Mouse (Mus musculus): ENCODE results near the gene Eif2b4. TPM values are rescaled to one million over a fixed set of nuclear protein-coding genes. Genes with fewer than 3 reads are reported as not detected.

The Eif2b4 gene
- polyA plus RNA-seq, 1 experiment = 60.2 TPM

- Histone ChIP-seq H3K79me2 (ENCODE audit: control insufficient read depth, insufficient read depth) (peaks cover 25% of the 10 kb centered on the region), H3K36me3 (ENCODE audit: control insufficient read depth, insufficient read depth) (peaks cover 32% of the 10 kb centered on the region), H3K27me3 (ENCODE audit: control insufficient read depth, insufficient read depth, insufficient read length) (no peaks in the 10 kb centered on the region), H3ac (ENCODE audit: control insufficient read depth, insufficient read length) (no peak overlapping the region), H3K4me3 (no peak overlapping the region), H3K4me2 (ENCODE audit: low read depth) (no peak overlapping the region)
- no peak for TF ChIP-seq CEBPB (IDR thresholded peaks at IDR 0.05; ENCODE audit: insufficient read depth, poor library complexity, severe bottlenecking)
- TF ChIP-seq MYOD1 (IDR thresholded peaks at IDR 0.05; ENCODE audit: control insufficient read depth in 1 of 3, insufficient read length in 2 of 3, low read depth in 2 of 3) = no peak
- TF ChIP-seq REST (IDR thresholded peaks at IDR 0.05; ENCODE audit: insufficient read depth, insufficient read length) = no peak
- TF ChIP-seq MAX (IDR thresholded peaks at IDR 0.05; ENCODE audit: low read depth) = no peak
- no peak for TF ChIP-seq USF1 (IDR thresholded peaks at IDR 0.05; ENCODE audit: low read depth)
- TF ChIP-seq TCF12 (IDR thresholded peaks at IDR 0.05; ENCODE audit: insufficient read depth, poor library complexity, severe bottlenecking) = no peak
- TF ChIP-seq SRF (IDR thresholded peaks at IDR 0.05; ENCODE audit: control insufficient read depth, insufficient read length, low read depth) = no peak
- TF ChIP-seq TCF3 (IDR thresholded peaks at IDR 0.05; ENCODE audit: insufficient read length, low read depth) = no peak
Measured at GRCm38 (mm10) chr5:31204421-31204820, 11.2 kb upstream of the Eif2b4 start.

- H3K79me2 ChIP-seq (ENCODE audit: control insufficient read depth, insufficient read depth) = peaks cover 20% of the 10 kb centered on the region
- no peak overlapping the region for H3K4me2 ChIP-seq (ENCODE audit: low read depth)
- H3K36me3 ChIP-seq (ENCODE audit: control insufficient read depth, insufficient read depth) = peaks cover 37% of the 10 kb centered on the region
- H3ac ChIP-seq (ENCODE audit: control insufficient read depth, insufficient read length) = no peak overlapping the region
- H3K27me3 ChIP-seq (ENCODE audit: control insufficient read depth, insufficient read depth, insufficient read length) = no peaks in the 10 kb centered on the region
- no peak overlapping the region for H3K4me3 ChIP-seq
- TF ChIP-seq TCF12 (IDR thresholded peaks at IDR 0.05; ENCODE audit: insufficient read depth, poor library complexity, severe bottlenecking) (no peak), MYOD1 (IDR thresholded peaks at IDR 0.05; ENCODE audit: control insufficient read depth in 1 of 3, insufficient read length in 2 of 3, low read depth in 2 of 3) (no peak), E2F4 (IDR thresholded peaks at IDR 0.05; ENCODE audit: insufficient read depth) (no peak), POLR2A (IDR thresholded peaks at IDR 0.05; ENCODE audit: insufficient read length, low read depth) (no peak), SRF (IDR thresholded peaks at IDR 0.05; ENCODE audit: control insufficient read depth, insufficient read length, low read depth) (no peak), USF1 (IDR thresholded peaks at IDR 0.05; ENCODE audit: low read depth) (no peak), REST (IDR thresholded peaks at IDR 0.05; ENCODE audit: insufficient read depth, insufficient read length) (no peak), MAX (IDR thresholded peaks at IDR 0.05; ENCODE audit: low read depth) (no peak), MYOG (IDR thresholded peaks at IDR 0.05; ENCODE audit: control insufficient read depth in 1 of 3, insufficient read depth in 1 of 3, insufficient read length in 2 of 3, low read depth in 2 of 3) (no peak), POLR2AphosphoS2 (IDR thresholded peaks at IDR 0.05; ENCODE audit: insufficient read length, low read depth) (no peak), TCF3 (IDR thresholded peaks at IDR 0.05; ENCODE audit: insufficient read length, low read depth) (no peak), CEBPB (IDR thresholded peaks at IDR 0.05; ENCODE audit: insufficient read depth, poor library complexity, severe bottlenecking) (no peak)
Measured at GRCm38 (mm10) chr5:31203866-31204265, 10.6 kb upstream of the Eif2b4 start.

- Histone ChIP-seq H3K4me2 (ENCODE audit: low read depth) (peak overlapping the region; percentile 90), H3K4me3 (peak overlapping the region; percentile 90), H3K36me3 (ENCODE audit: control insufficient read depth, insufficient read depth) (peaks cover 44% of the 10 kb centered on the region), H3K79me2 (ENCODE audit: control insufficient read depth, insufficient read depth) (peaks cover 12% of the 10 kb centered on the region), H3K27me3 (ENCODE audit: control insufficient read depth, insufficient read depth, insufficient read length) (no peaks in the 10 kb centered on the region), H3ac (ENCODE audit: control insufficient read depth, insufficient read length) (no peak overlapping the region)
- TF ChIP-seq TCF3 (IDR thresholded peaks at IDR 0.05; ENCODE audit: insufficient read length, low read depth) (no peak), MYOD1 (IDR thresholded peaks at IDR 0.05; ENCODE audit: control insufficient read depth in 1 of 3, insufficient read length in 2 of 3, low read depth in 2 of 3) (no peak), POLR2AphosphoS2 (IDR thresholded peaks at IDR 0.05; ENCODE audit: insufficient read length, low read depth) (no peak), SRF (IDR thresholded peaks at IDR 0.05; ENCODE audit: control insufficient read depth, insufficient read length, low read depth) (no peak), MYOG (IDR thresholded peaks at IDR 0.05; ENCODE audit: control insufficient read depth in 1 of 3, insufficient read depth in 1 of 3, insufficient read length in 2 of 3, low read depth in 2 of 3) (no peak), REST (IDR thresholded peaks at IDR 0.05; ENCODE audit: insufficient read depth, insufficient read length) (no peak), E2F4 (IDR thresholded peaks at IDR 0.05; ENCODE audit: insufficient read depth) (no peak), TCF12 (IDR thresholded peaks at IDR 0.05; ENCODE audit: insufficient read depth, poor library complexity, severe bottlenecking) (no peak), POLR2A (IDR thresholded peaks at IDR 0.05; ENCODE audit: insufficient read length, low read depth) (no peak), CEBPB (IDR thresholded peaks at IDR 0.05; ENCODE audit: insufficient read depth, poor library complexity, severe bottlenecking) (no peak)
Measured at GRCm38 (mm10) chr5:31202933-31203332, 9.7 kb upstream of the Eif2b4 start.

GRCm38 (mm10) chr5:31201742-31202590 is 8.7 kb upstream of the Eif2b4 start, which contains the start of gene Zfp513:
Gene Zfp513, minus strand, starts transcription at chr5:31202303.
- Histone ChIP-seq H3K79me2 (ENCODE audit: control insufficient read depth, insufficient read depth) (peaks cover 12% of the 10 kb centered on the region), H3K4me2 (ENCODE audit: low read depth) (peak within 1 kb of the TSS; percentile 90)
- TF ChIP-seq SRF (IDR thresholded peaks at IDR 0.05; ENCODE audit: control insufficient read depth, insufficient read length, low read depth) = no peak
- no peak for TF ChIP-seq MAX (IDR thresholded peaks at IDR 0.05; ENCODE audit: low read depth)
- TF ChIP-seq REST (IDR thresholded peaks at IDR 0.05; ENCODE audit: insufficient read depth, insufficient read length) = no peak
- TF ChIP-seq TCF3 (IDR thresholded peaks at IDR 0.05; ENCODE audit: insufficient read length, low read depth) = no peak
- peak in 2 of 3 experiments; percentile 46 to 69 for TF ChIP-seq MYOG (IDR thresholded peaks at IDR 0.05; ENCODE audit: control insufficient read depth in 1 of 3, insufficient read depth in 1 of 3, insufficient read length in 2 of 3, low read depth in 2 of 3)
- TF ChIP-seq CEBPB (IDR thresholded peaks at IDR 0.05; ENCODE audit: insufficient read depth, poor library complexity, severe bottlenecking) = no peak
- TF ChIP-seq POLR2A (IDR thresholded peaks at IDR 0.05; ENCODE audit: insufficient read length, low read depth) = peak; percentile 75
- TF ChIP-seq TCF12 (IDR thresholded peaks at IDR 0.05; ENCODE audit: insufficient read depth, poor library complexity, severe bottlenecking) = no peak
- peak; percentile 99 for TF ChIP-seq POLR2AphosphoS2 (IDR thresholded peaks at IDR 0.05; ENCODE audit: insufficient read length, low read depth)
- TF ChIP-seq MYOD1 (IDR thresholded peaks at IDR 0.05; ENCODE audit: control insufficient read depth in 1 of 3, insufficient read length in 2 of 3, low read depth in 2 of 3) = peak in 2 of 3 experiments; percentile 22 to 52
- peak; percentile 57 for TF ChIP-seq USF1 (IDR thresholded peaks at IDR 0.05; ENCODE audit: low read depth)
- TF ChIP-seq E2F4 (IDR thresholded peaks at IDR 0.05; ENCODE audit: insufficient read depth) = no peak

More at GRCm38 (mm10) chr5:31201742-31202590, 8.7 kb upstream of the Eif2b4 start, which contains the start of gene Zfp513:
- H3K4me3 ChIP-seq = peak within 1 kb of the TSS; percentile 90
- H3K36me3 ChIP-seq (ENCODE audit: control insufficient read depth, insufficient read depth) = peaks cover 44% of the 10 kb centered on the region
- H3K27me3 ChIP-seq (ENCODE audit: control insufficient read depth, insufficient read depth, insufficient read length) = no peaks in the 10 kb centered on the region
- H3ac ChIP-seq (ENCODE audit: control insufficient read depth, insufficient read length) = peak within 1 kb of the TSS; percentile 34

All from myocyte (in vitro differentiated cells).